Mouse (Mus musculus) limb, embryonic 15.5 days (tissue): ENCODE data around the gene Chfr. TPM values are rescaled to one million over a fixed set of nuclear protein-coding genes. Genes with fewer than 3 reads are reported as not detected.

Experiments
- ATAC-seq: fragments of 200-750 bp; cut with Nextera tagmentation; 2 replicates; pipeline ENCODE4 v1.8.0; 2017; ENCODE audit warnings: low read depth, moderate TSS enrichment; ENCODE audit not compliant: insufficient number of reproducible peaks, low FRiP score, low TSS enrichment
- H3K27ac ChIP-seq: fragments of 300-500 bp; sonication (generic); 2 replicates; pipeline ENCODE4 v1.5.1; 2015; ENCODE audit warnings: moderate library complexity, mild to moderate bottlenecking, inconsistent platforms
- H3K27me3 ChIP-seq: fragments of 300-500 bp; sonication (generic); 2 replicates; pipeline ENCODE4 v1.6.1; 2015; ENCODE audit warnings: inconsistent platforms
- H3K36me3 ChIP-seq: fragments of 300-500 bp; sonication (generic); 2 replicates; pipeline ENCODE4 v1.6.1; 2015; ENCODE audit warnings: inconsistent platforms
- H3K4me1 ChIP-seq: fragments of 300-500 bp; sonication (generic); 2 replicates; pipeline ENCODE4 v1.6.1; 2015; ENCODE audit warnings: inconsistent platforms
- H3K4me2 ChIP-seq: fragments of 300-500 bp; sonication (generic); 2 replicates; pipeline ENCODE4 v1.6.1; 2015; ENCODE audit warnings: mild to moderate bottlenecking, inconsistent platforms
- H3K4me3 ChIP-seq: fragments of 300-500 bp; sonication (generic); 2 replicates; pipeline ENCODE4 v1.5.1; 2015; ENCODE audit warnings: mild to moderate bottlenecking, inconsistent platforms
- H3K9ac ChIP-seq: fragments of 300-500 bp; sonication (generic); 2 replicates; pipeline ENCODE4 v1.6.1; 2015; ENCODE audit warnings: inconsistent platforms
- H3K9me3 ChIP-seq: fragments of 300-500 bp; sonication (generic); 2 replicates; pipeline ENCODE4 v1.6.1; 2016; ENCODE audit warnings: inconsistent platforms
- WGBS: fragments of 180-500 bp; shearing (Covaris S2); methylation state at CpG from one replicate; pipeline ENCODE4 v1.1.7; 2015; 5-methylcytosine and 5-hydroxymethylcytosine counted together
- polyA plus RNA-seq: library from polyadenylated mRNA; unstranded; fragments of >200 nt; fragmentation: Nextera tagmentation; extraction: Ambion mirVana; gene quantifications from 2 replicates; pipeline ENCODE4 v1.2.1, GENCODE M21; 2015

Chfr gene
- polyA plus RNA-seq, 1 experiment from 2014 or later, result 35.0 TPM

- 4% methylated on average over 18 of the region's 18 CpGs for WGBS
- peaks cover 7% of the 10 kb centered on the region; the same call in 1 of the 2 replicates for H3K4me1 ChIP-seq
- peak overlapping the region; percentile 74 for H3K4me2 ChIP-seq
- H3K4me3 ChIP-seq, result peak overlapping the region; percentile 84
- H3K27ac ChIP-seq, result peak overlapping the region; percentile 43
- H3K9ac ChIP-seq, result peak overlapping the region; percentile 67
- peak; percentile 17; the same call in 1 of the 2 replicates for ATAC-seq
- no peaks in the 10 kb centered on the region for H3K27me3 ChIP-seq
- H3K36me3 ChIP-seq, result peaks cover 6% of the 10 kb centered on the region; the same call in 1 of the 2 replicates
- H3K9me3 ChIP-seq, result no peaks in the 10 kb centered on the region
These were observed 434 bp downstream of the Chfr start for GRCm38 (mm10) chr5:110136087-110136464.

- WGBS, result 91% methylated on average over 3 of the region's 3 CpGs
- Histone ChIP-seq H3K27me3 (no peaks in the 10 kb centered on the region), H3K9ac (no peak overlapping the region), H3K4me1 (peaks cover 7% of the 10 kb centered on the region; the same call in 1 of the 2 replicates), H3K36me3 (peaks cover 17% of the 10 kb centered on the region; the same call in 1 of the 2 replicates), H3K9me3 (no peaks in the 10 kb centered on the region), H3K27ac (no peak overlapping the region), H3K4me3 (no peak overlapping the region), H3K4me2 (no peak overlapping the region)
- ATAC-seq, result no peak
These were observed 2.2 kb downstream of the Chfr start for GRCm38 (mm10) chr5:110137816-110138215.

GRCm38 (mm10) chr5:110139325-110139724 is 3.7 kb downstream of the Chfr start:
- 96% methylated on average over 3 of the region's 3 CpGs for WGBS
- no peak for ATAC-seq

GRCm38 (mm10) chr5:110140424-110140823 is 4.8 kb downstream of the Chfr start:
- Histone ChIP-seq H3K4me1 (peaks cover 7% of the 10 kb centered on the region; the same call in 1 of the 2 replicates), H3K27me3 (no peaks in the 10 kb centered on the region), H3K4me2 (no peak overlapping the region), H3K4me3 (no peak overlapping the region), H3K27ac (no peak overlapping the region), H3K9me3 (no peaks in the 10 kb centered on the region), H3K36me3 (peaks cover 36% of the 10 kb centered on the region), H3K9ac (no peak overlapping the region)
- no peak for ATAC-seq
- 94% methylated on average over 7 of the region's 7 CpGs for WGBS

More at GRCm38 (mm10) chr5:110139325-110139724, 3.7 kb downstream of the Chfr start:
- Histone ChIP-seq H3K4me2 (no peak overlapping the region), H3K9me3 (no peaks in the 10 kb centered on the region), H3K4me1 (peaks cover 7% of the 10 kb centered on the region; the same call in 1 of the 2 replicates), H3K27ac (no peak overlapping the region), H3K9ac (no peak overlapping the region), H3K27me3 (no peaks in the 10 kb centered on the region), H3K36me3 (peaks cover 27% of the 10 kb centered on the region), H3K4me3 (no peak overlapping the region)

- H3K4me3 ChIP-seq, result no peak overlapping the region
- no peaks in the 10 kb centered on the region for H3K27me3 ChIP-seq
- peaks cover 51% of the 10 kb centered on the region for H3K36me3 ChIP-seq
- no peak overlapping the region for H3K9ac ChIP-seq
- H3K9me3 ChIP-seq, result no peaks in the 10 kb centered on the region
- H3K4me2 ChIP-seq, result no peak overlapping the region
- no peak overlapping the region for H3K27ac ChIP-seq
- 85% methylated on average over 2 of the region's 2 CpGs for WGBS
- ATAC-seq, result no peak
- H3K4me1 ChIP-seq, result no peaks in the 10 kb centered on the region
These were observed 6.7 kb downstream of the Chfr start for GRCm38 (mm10) chr5:110142309-110142708.

GRCm38 (mm10) chr5:110143007-110143406 is 7.4 kb downstream of the Chfr start:
- Histone ChIP-seq H3K36me3 (peaks cover 57% of the 10 kb centered on the region), H3K9me3 (no peaks in the 10 kb centered on the region), H3K27ac (no peak overlapping the region), H3K27me3 (no peaks in the 10 kb centered on the region), H3K4me2 (no peak overlapping the region), H3K4me1 (no peaks in the 10 kb centered on the region), H3K9ac (no peak overlapping the region), H3K4me3 (no peak overlapping the region)
- 89% methylated on average over 5 of the region's 5 CpGs for WGBS
- ATAC-seq, result no peak

- Histone ChIP-seq H3K4me2 (no peak overlapping the region), H3K4me1 (no peaks in the 10 kb centered on the region), H3K27ac (no peak overlapping the region), H3K36me3 (peaks cover 72% of the 10 kb centered on the region), H3K4me3 (no peak overlapping the region), H3K9me3 (no peaks in the 10 kb centered on the region), H3K27me3 (no peaks in the 10 kb centered on the region), H3K9ac (no peak overlapping the region)
- ATAC-seq, result no peak
- WGBS, result 93% methylated on average over 4 of the region's 4 CpGs
These were observed 33.7 kb downstream of the Chfr start for GRCm38 (mm10) chr5:110169374-110169773.

- H3K4me2 ChIP-seq, result peak within 1 kb of the TSS; percentile 66
- H3K27ac ChIP-seq, result peak within 1 kb of the TSS; percentile 86
- H3K9ac ChIP-seq, result peak within 1 kb of the TSS; percentile 82
- peaks cover 13% of the 10 kb centered on the region for H3K36me3 ChIP-seq
- peak; percentile 98 for ATAC-seq
- H3K27me3 ChIP-seq, result no peaks in the 10 kb centered on the region
- H3K4me3 ChIP-seq, result peak within 1 kb of the TSS; percentile 95
- under 1% methylated on average over 41 of the region's 41 CpGs for whole genome bisulfite sequencing
- peaks cover 15% of the 10 kb centered on the region for H3K4me1 ChIP-seq
- no peaks in the 10 kb centered on the region for H3K9me3 ChIP-seq
These were observed 40.8 kb downstream of the Chfr start, which contains the start of gene Golga3 for GRCm38 (mm10) chr5:110176362-110177020. Golga3 (plus strand) TSS chr5:110176701.

- Histone ChIP-seq H3K4me2 (peak overlapping the region; percentile 66), H3K27ac (peak overlapping the region; percentile 86), H3K27me3 (no peaks in the 10 kb centered on the region), H3K36me3 (peaks cover 15% of the 10 kb centered on the region), H3K9ac (peak overlapping the region; percentile 82), H3K9me3 (no peaks in the 10 kb centered on the region), H3K4me3 (peak overlapping the region; percentile 95), H3K4me1 (peaks cover 15% of the 10 kb centered on the region)
- no peak for ATAC-seq
- WGBS, result 2% methylated on average over 19 of the region's 19 CpGs
These were observed 41.4 kb downstream of the Chfr start for GRCm38 (mm10) chr5:110177021-110177420.

GRCm38 (mm10) chr5:110178628-110179027 is 43.0 kb downstream of the Chfr start:
- 87% methylated on average over 2 of the region's 2 CpGs for WGBS
- Histone ChIP-seq H3K4me3 (no peak overlapping the region), H3K4me2 (no peak overlapping the region), H3K27ac (no peak overlapping the region), H3K4me1 (peaks cover 15% of the 10 kb centered on the region), H3K9ac (no peak overlapping the region), H3K9me3 (no peaks in the 10 kb centered on the region), H3K36me3 (peaks cover 19% of the 10 kb centered on the region), H3K27me3 (no peaks in the 10 kb centered on the region)
- no peak for ATAC-seq

GRCm38 (mm10) chr5:110181716-110182115 is 46.1 kb downstream of the Chfr start:
- Histone ChIP-seq H3K4me2 (no peak overlapping the region), H3K36me3 (peaks cover 44% of the 10 kb centered on the region), H3K27me3 (no peaks in the 10 kb centered on the region), H3K9me3 (no peaks in the 10 kb centered on the region), H3K4me3 (no peak overlapping the region), H3K27ac (no peak overlapping the region), H3K9ac (no peak overlapping the region), H3K4me1 (peaks cover 15% of the 10 kb centered on the region)
- ATAC-seq, result no peak
- 92% methylated on average over 5 of the region's 5 CpGs for WGBS

- WGBS, result 87% methylated on average over 10 of the region's 10 CpGs
- ATAC-seq, result no peak
- Histone ChIP-seq H3K4me1 (no peaks in the 10 kb centered on the region), H3K9ac (no peak overlapping the region), H3K27ac (no peak overlapping the region), H3K36me3 (peaks cover 82% of the 10 kb centered on the region), H3K9me3 (no peaks in the 10 kb centered on the region), H3K4me3 (no peak overlapping the region), H3K27me3 (no peaks in the 10 kb centered on the region), H3K4me2 (no peak overlapping the region)
These were observed 67.7 kb downstream of the Chfr start for GRCm38 (mm10) chr5:110203164-110203895.
